Mouse (Mus musculus): ENCODE measurements around the gene Sat1. TPM values are rescaled to one million over a fixed set of nuclear protein-coding genes. Genes with fewer than 3 reads are reported as not detected.
"Not testable (repeated sequence)": the region's sequence is repeated elsewhere in the genome, so short reads cannot be mapped to it uniquely, and the experiment has no call there.

Gene Sat1
- total RNA-seq (2021): 10 to 100 TPM; 19.1 to 33.7 TPM
- long read RNA-seq, experiment 1, transcript Sat1-201 (6 exons, 1,162 nt): major isoform, 19 of 21 reads
- long read RNA-seq, experiment 1, partial matches to known transcripts: 0 of 21 reads
- long read RNA-seq, experiment 1, other reads (novel, unspliced or antisense): 1 of 21 reads
- long read RNA-seq, experiment 2, transcript Sat1-201 (6 exons, 1,162 nt): major isoform, 5 of 13 reads
- long read RNA-seq, experiment 2, partial matches to known transcripts: 1 of 13 reads
- long read RNA-seq, experiment 2, other reads (novel, unspliced or antisense): 2 of 13 reads

DNA sequence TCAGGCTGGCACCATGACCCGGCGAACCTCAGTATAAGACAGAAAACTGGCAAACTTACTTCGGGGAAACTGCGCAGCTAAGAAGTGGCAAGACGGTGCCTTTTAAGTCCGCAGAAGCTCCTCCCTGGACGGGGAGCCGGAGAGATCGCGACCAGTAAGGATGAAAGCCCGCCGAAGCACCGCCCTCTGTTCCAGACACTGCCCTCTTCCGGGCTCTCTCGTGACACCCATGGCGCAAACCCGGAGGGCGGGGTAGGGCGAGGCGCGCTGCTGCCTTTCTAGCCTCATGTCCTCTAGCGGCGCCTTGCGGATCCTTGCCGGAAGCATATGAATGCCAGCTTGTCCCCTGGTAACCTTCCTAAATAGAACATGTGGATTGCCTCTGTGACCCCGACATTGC, at the start of gene Sat1:
Gene Sat1, minus strand, starts transcription at position 179 of the 400 bp plus-strand sequence.
- intact Hi-C loops (cut with DNase I; ENCODE audit: low total_unique reads): no loop called here
- DNase-seq: peak; percentile 91

DNA sequence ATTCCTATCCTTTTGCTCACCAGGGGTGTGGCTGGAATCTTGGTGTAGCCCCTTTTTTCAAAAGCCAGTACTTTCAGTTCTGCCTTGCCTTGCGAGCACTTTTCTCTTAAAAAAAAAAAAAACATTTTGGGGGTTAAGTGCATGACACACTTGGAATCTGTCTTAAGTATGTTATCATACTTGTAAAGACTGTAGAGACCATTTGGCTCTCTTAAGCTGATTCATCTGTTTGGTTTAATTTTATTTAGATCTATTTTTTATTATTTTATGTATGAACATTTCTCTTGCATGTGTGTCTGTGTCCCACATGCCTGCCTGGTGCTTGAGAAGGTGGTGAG, 46.6 kb upstream of the Sat1 start:
- intact Hi-C loops (cut with DNase I; ENCODE audit: low total_unique reads): no loop called here
- DNase-seq: no peak

DNA sequence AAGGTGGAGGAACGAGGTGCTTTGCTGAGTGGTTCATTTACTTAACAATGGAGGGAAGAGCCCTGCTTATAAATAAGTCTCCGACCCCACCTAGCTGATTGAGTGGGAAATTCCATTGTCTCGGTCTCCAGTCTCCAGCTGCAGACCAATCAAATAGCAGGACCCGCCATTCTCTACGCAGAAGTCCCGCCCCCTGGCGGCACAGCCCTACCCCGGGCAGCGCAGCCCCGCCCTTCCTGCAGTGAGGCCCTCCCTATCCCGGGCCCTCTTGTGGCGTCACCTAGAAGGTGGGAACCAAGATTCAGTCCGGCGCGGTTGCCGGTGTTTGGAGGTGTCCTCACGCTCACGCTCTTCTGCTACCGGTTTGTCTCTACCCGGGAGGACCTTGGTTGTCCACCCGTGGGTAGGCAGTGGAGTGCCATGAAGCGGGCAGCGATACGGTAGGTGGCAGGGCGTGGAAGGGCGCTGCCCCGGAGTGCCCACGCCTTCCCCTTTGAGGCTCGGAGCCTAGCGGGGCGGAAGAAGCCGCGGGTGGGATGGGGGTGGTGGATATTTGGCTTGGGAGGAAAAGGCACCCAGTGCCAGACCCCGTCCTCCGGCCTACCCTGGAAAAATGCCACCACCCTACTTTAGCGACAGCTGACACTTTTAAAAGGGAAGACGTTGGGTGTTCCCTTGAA, 46.1 kb upstream of the Sat1 start, which contains the start of gene Acot9:
Gene Acot9, plus strand, starts transcription at position 209 of the 680 bp plus-strand sequence.
- intact Hi-C loops (cut with DNase I; ENCODE audit: low total_unique reads): no loop called here
- DNase-seq: peak; percentile 89

DNA sequence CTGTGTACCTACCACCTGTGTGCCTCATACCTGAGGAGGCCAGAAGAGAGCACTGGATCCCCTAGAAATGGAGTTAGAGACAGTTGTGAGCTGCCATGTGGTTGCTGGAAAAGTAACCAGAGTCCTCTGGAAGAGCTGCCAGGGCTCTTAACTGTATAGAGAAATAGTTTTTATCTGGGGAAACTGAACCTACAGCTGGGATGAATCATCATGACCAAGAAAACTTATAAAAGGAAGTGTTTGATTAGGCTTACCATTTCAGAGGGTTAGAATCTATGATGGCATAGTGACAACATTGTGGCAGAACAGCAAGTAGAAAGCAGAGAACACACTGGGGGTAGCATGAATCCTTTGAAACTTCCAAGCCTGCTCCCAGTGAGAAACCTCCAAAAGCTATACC, 40.6 kb upstream of the Sat1 start:
- DNase-seq: no peak
- intact Hi-C loops (cut with DNase I; ENCODE audit: low total_unique reads): no loop called here

DNA sequence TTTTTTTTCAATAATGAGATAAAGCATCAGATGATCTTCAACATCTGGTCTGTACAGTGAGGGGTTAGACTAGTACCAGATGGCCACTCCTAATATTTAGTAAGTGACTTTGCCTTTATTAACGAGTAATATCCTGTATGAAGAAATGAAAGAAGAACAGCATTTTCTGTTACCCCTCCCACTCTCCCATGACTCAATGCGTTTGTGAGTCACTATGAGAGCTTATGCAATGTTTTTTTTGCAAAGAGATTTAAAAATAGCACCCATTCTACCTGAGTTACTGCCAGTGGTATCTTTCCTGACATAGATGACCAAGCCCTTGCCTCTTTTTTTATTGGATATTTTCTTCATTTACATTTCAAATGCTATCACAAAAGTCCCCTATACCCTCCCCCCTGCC, 2.0 kb upstream of the Sat1 start:
- intact Hi-C loops (cut with DNase I; ENCODE audit: low total_unique reads): no loop called here
- DNase-seq: no peak

DNA sequence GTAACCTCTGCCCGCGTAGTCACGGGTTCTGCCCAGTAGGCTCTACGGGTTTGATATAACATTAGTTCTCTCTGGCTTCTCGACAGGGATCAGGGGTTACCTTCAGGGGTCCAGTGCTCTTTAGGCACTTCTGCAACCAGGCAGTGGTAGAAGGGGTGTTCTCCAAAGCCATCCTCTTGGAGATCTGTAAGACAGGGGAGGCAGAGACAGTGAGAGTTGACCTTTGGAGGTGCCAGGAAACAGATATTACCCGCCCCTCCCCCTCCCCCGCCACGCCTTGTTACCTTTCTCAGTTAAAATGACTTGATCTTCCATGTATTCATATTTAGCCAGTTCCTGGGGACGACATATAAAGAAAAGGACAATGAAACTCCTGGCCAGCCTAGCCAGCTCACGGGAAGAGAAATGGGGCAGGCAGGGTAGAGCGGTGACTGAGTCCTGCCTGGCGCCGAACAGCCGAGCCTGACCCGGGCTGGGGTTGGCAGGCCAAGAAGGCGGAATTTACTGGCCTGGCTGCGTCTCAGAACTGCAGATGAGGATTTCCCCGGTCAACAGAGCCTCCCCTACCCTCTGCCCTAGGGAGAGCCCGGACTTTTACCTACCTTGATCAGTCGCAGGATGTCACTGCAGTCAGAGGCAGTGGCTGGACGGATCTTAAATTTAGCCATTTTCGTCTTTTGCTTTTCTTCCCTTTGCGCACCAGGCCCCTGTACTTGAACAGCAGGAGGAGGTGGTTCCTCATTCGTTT, 574 bp downstream of the Sat1 start:
- DNase-seq: peak; percentile 29
- intact Hi-C loops (cut with DNase I; ENCODE audit: low total_unique reads): no loop called here

DNA sequence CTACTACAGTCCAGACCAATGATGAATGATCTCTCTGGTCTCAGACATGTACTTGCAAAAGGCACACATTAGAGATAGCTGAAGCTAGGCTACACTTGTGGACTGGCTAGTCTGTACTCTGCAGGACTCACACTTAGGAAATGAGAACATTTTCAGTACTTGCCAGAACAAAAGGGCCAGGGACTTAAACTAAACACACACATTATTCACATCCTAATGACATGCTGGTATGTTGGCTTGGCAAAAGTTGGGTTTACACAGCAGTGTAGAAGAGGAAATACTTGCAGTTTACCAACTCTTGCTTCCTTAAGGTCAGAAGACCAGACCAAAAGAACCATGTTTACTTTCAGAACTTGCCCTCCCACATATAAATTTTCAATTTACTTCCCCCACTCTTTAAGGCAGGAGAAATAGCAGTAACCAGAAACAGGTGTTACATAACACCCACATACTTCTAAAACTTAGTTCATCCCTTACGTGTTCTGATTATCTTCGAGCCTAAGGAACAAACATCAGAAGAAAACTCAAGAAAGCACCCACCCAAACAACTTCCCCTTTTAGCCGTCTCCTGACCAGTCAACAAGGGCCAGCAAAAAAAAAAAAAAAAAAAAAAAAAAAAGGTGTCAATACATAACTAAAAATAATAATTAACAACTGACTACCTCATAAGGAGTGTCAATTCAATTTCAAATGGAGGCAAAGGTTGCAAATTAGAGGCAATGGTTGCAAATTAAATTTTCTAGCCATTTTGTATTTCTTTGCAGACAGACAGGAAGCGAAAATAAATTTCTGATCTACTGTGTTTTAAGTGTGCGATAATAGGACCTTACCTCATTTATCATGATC, 1.7 kb downstream of the Sat1 start:
- intact Hi-C loops (cut with DNase I; ENCODE audit: low total_unique reads): no loop called here
- no peak for DNase-seq

DNA sequence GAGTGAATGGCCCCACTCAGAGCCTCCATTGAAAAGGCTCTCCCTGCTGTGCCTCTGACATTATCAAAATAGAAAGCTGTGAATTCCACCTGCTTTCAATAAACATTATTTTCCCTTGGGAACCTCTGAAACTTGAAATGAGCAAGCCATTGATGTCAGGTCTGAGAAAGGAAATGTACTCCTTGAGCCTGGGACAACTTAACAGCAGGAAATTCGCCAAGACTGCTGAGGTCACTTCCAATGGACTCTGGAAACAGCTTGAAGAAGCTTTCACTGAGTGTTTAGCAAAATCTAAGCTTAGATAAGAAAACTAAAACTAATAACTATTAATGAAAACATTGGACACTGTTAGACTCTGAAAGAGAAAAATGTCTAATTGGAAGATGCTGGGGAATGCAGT, 7.6 kb downstream of the Sat1 start:
- DNase-seq: no peak
- intact Hi-C loops (cut with DNase I; ENCODE audit: low total_unique reads): no loop called here

DNA sequence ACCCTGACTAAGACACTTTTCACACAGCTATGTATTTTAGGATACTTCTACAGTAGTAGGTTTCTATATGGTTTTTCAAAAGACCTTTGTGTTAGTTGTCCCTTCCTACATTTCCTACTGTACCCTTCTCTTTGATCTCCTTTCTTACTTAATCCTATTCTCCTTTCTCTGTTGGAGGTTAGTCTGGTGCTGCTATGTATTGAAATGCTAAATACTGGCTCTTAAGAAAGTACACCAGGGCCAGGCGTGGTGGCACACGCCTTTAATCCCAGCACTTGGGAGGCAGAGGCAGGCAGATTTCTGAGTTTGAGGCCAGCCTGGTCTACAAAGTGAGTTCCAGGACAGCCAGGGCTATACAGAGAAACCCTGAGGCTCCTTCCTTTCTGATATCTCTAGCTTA, 10.8 kb downstream of the Sat1 start:
- intact Hi-C loops (cut with DNase I; ENCODE audit: low total_unique reads); DNase-seq: not testable (repeated sequence)

DNA sequence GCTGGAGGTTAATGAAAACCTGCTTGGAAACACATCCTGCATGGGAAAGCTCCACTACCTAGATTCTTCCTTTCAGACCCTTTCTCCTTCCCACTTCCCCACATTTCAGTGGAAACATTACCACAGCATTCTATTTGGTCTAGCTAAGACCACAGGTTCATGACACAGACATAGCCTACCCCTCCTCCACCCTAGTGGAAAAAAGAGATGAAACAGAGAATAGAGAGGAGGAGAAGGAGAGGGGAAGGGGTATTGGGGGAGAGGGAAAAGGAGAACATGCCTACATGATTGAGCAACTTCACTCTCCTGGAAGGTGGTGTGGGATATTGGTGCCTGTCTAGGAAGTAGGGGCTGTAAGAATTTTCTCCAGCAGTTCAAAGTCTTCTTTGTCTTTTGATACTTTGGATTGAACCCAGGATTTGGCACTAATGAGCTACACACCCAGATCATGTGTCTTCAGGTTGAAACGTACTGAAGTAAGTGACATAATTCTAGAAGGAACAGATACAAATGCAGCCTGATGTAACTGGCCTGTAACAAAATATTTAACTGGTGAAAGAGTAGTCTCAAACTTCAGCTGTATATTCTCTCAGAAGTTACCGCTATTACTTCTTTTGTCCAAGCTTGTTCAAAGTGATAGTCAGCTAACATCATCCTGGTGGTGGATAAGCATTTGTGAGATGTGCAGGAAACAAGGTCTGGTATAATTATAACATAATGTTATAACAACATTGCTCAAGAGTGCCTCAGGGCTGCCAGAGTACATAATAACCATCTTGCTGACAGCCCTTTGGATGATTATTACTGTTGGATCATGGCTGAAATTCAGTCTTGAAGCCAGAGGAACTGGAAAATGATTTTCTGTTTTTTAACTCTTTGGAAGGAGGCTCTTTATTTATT, 13.6 kb downstream of the Sat1 start:
- intact Hi-C loops (cut with DNase I; ENCODE audit: low total_unique reads): no loop called here
- DNase-seq: no peak

DNA sequence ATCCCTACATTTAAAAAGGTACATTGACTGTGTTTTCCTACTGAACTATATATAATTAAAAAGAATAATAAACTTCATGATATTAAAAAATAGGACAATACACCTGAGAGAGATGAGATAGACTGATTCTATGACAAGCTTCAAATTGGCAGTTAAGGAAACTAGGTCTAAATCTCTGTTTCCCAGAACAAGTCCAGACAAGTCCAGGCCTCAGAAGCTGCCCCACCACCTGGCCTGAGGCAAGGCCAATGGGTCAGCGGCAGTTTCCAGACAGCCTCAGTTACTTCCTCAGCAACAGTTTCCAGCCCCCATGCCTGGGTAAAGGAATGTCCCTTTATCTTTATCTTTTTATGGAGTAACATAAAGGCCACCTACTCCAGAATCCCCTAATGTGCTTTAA, 14.4 kb downstream of the Sat1 start:
- intact Hi-C loops (cut with DNase I; ENCODE audit: low total_unique reads): no loop called here
- DNase-seq: no peak

DNA sequence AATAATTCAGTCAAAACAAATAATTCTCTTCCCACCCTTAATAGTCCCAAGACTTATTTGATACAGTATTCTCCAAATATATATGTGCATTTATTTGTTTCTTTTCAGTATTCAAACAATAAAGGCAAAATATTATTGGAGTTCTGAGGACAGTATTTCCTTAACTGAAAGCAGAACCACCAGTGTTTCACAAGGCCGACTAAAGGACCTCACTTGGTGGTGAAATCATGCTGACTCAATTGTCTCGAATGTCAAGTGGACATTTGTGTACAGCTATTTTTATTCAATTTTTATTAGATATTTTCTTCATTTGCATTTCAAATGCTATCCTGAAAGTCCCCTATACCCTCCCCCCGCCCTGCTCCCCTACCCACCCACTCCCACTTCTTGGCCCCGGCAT, 21.3 kb downstream of the Sat1 start:
- no peak for DNase-seq
- intact Hi-C loops (cut with DNase I; ENCODE audit: low total_unique reads): no loop called here

DNA sequence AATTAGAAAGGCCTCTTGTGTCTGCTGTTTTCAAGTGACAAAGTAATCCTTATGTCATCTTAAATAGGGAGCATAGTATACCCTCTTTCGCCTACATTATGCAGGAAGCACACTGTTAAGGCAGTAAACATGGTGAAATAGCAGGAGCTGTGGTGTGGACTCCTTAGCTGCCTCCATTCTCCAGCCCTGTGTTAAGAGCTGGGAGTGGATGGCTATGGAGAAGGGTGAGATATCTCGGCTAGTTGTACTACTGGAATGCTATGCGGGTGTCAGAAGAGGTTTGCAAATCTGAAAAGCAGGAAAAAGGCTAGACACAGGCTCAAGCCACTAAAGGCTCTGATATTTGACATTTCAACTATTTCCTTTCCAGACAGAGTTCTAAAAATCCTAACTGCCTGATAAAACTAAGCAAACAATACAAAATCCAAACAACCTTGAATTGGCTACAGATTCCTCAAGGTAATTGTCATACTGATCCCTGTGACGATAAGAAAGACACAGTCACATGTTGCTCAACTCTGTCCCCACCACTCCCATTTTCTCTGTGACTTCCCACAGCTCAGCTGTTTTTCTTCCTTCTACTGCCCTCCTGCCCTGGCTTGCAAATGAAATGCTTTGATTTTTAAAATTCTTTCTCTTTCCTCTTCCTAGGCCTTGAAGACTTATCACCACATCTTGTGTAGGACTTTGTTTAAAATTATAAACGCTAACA, 22.4 kb downstream of the Sat1 start:
- no peak for DNase-seq

DNA sequence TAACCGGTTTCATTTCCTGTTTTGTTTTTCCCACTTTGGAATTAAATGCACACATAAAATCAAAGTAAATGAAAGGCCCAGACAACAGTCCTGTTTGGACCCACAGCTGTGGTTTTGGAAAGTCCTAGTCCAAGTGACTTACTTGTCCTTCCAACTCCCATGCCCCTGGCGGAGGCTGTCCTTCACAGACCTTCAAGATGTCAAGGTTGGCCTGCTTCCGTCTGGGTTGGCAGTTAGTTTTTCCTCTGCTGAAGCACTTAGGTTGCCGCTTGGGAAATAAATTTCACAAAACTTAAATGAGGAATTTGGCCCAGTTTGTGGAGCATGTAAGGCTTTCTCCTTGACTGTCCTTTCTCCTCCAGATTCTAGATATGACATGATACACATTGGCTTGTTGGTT, 24.3 kb downstream of the Sat1 start:
- peak; percentile 13 for DNase-seq

More for the DNA sequence above, 22.4 kb downstream of the Sat1 start:
- intact Hi-C loops (cut with DNase I; ENCODE audit: low total_unique reads): no loop called here

DNA sequence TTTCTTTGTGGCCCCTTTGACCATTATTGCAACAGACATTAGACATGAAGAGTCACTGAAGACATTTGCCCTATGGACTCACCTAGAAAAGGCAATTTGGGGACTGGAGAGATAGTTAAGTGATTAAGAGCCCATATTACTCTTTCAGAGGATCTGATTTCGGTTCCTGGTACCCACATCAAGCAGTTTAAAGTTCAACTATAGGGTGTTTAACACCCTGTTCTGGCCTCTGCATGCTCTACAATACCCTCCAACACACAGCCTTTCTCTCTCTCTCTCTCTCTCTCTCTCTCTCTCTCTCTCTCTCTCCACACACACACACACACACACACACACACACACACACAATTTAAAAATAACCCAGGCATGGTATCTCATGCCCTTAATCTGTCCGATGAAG, 38.6 kb downstream of the Sat1 start:
- intact Hi-C loops (cut with DNase I; ENCODE audit: low total_unique reads): no loop called here
- no peak for DNase-seq

More for the DNA sequence above, 24.3 kb downstream of the Sat1 start:
- intact Hi-C loops (cut with DNase I; ENCODE audit: low total_unique reads): no loop called here

DNA sequence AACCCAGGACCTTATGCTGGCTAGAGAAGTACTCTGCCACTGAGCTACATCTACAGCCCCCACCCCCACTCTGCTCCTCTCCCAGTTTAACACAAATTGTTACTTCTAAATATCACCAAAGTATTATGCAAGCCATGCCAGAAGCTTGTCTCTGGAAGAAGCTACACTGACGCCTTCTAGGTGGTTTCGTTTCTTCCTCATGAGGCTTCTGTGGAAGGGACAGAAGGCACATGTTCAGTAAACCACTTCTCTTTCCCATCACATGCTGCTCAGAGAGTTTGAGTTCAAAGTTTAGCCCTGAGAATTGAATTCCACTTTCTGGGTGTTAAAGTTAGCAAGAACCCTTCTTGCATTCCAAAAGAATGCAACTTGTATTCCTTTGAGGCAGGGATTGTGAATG, 39.0 kb downstream of the Sat1 start:
- intact Hi-C loops (cut with DNase I; ENCODE audit: low total_unique reads): no loop called here
- DNase-seq: no peak

DNA sequence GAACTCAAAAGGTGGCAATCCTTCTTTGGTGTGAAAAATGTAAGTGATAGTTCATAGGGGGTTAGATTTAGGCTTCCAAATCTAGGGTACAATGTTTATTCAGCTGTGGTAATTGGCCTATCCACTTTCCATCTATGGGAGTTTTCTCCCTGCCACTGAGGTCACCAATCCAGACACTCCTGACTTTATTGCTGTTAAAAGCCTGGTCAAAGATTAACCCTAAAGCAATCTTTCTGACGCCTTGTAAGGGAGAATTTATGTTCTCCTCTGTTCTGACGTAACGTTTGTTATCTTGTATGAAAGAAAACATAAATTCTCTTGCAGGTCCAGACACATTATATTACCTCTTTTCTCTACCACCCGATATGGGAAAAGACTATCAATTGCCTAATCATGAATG, 40.7 kb downstream of the Sat1 start:
- no peak for DNase-seq
- intact Hi-C loops (cut with DNase I; ENCODE audit: low total_unique reads): no loop called here

DNA sequence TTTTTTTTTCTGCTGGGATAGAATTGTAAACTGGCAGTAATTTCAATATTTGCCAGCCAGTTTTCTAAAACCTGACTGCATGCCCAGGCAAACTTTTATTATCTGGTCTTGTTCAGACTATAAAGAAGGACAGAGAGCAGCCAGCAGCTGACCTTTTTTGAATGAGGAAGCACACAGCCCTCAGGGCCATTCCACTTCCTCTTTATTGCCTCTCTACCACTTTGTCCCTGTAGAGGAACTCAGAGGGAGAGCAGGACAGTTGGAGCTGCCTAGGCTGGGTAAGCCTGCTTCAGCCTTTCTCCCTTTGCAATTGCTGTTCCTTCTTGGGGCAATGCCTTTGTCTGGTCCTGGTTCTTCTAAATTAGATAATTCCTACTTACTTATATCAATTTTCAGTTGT, 43.9 kb downstream of the Sat1 start:
- no peak for DNase-seq
- intact Hi-C loops (cut with DNase I; ENCODE audit: low total_unique reads): no loop called here
